Mouse (Mus musculus) MEL (cell line): ENCODE measurements at regions not wholly inside any gene's neighbourhood (a gene's known extent, or its start where the extent isn't known, plus 50 kb on each side); places are given as distances from the start of the nearest gene placed in this dataset.

Source experiments
- CTCF ChIP-seq, 3 experiments: IDR thresholded peaks in 2 of 3; conservative IDR thresholded peaks in 1 of 3; 2 replicates each; pipeline ENCODE4 v1.5.1; 2011 to 2012; ENCODE audit warnings: low read length in 3 of 3, low read depth in 2 of 3, mild to moderate bottlenecking in 2 of 3, improper control_type of control experiment in 1 of 3, inconsistent platforms in 1 of 3, mixed read lengths in 1 of 3, moderate library complexity in 1 of 3; ENCODE audit not compliant: control insufficient read depth in 1 of 3, insufficient read depth in 1 of 3, poor library complexity in 1 of 3, severe bottlenecking in 1 of 3
- E2F4 ChIP-seq: IDR thresholded peaks from 2 replicates; pipeline ENCODE4 v1.6.1; 2011; ENCODE audit warnings: low read depth, low read length, improper control_type of control experiment, borderline replicate concordance
- MAZ ChIP-seq: IDR thresholded peaks from 2 replicates; pipeline ENCODE4 v1.6.1; 2012; ENCODE audit warnings: low read depth, mild to moderate bottlenecking, inconsistent platforms, low read length, improper control_type of control experiment
- UBTF ChIP-seq: IDR thresholded peaks from 2 replicates; pipeline ENCODE4 v1.6.1; 2012; ENCODE audit warnings: low read depth, mild to moderate bottlenecking, inconsistent platforms, low read length, improper control_type of control experiment, moderate library complexity, borderline replicate concordance; ENCODE audit not compliant: insufficient read depth

GRCm38 (mm10) chr10:98572782-98573536 is 341.2 kb upstream of the Atp2b1 start:
- TF ChIP-seq MAZ (no peak), UBTF (no peak), CTCF (IDR thresholded peaks at IDR 0.05 in 2 of 3, conservative IDR thresholded peaks at IDR 0.05 in 1 of 3; ENCODE audit: control insufficient read depth in 1 of 3, insufficient read depth in 1 of 3, low read depth in 2 of 3, low read length in 3 of 3, poor library complexity in 1 of 3, severe bottlenecking in 1 of 3) (no peak), E2F4 (no peak)
